Mouse (Mus musculus) kidney, embryonic 16.5 days (tissue): ENCODE measurements at regions not wholly inside any gene's neighbourhood (a gene's known extent, or its start where the extent isn't known, plus 50 kb on each side); places are given as distances from the start of the nearest gene placed in this dataset.

Source experiments
- ATAC-seq: fragments of 200-750 bp; cut with Nextera tagmentation; 2 replicates; pipeline ENCODE4 v1.8.0; 2017; ENCODE audit warnings: moderate TSS enrichment; ENCODE audit not compliant: low FRiP score, low TSS enrichment
- H3K27ac ChIP-seq: fragments of 300-500 bp; sonication (generic); 2 replicates; pipeline ENCODE4 v1.5.1; 2014; ENCODE audit warnings: low read length
- H3K27me3 ChIP-seq: fragments of 300-500 bp; sonication (generic); 2 replicates; pipeline ENCODE4 v1.6.1; 2014; ENCODE audit warnings: low read length, control low read depth, mixed read lengths; ENCODE audit not compliant: insufficient read depth
- H3K36me3 ChIP-seq: fragments of 300-500 bp; sonication (generic); 2 replicates; pipeline ENCODE4 v1.6.1; 2014; ENCODE audit warnings: low read length, control low read depth, mixed read lengths; ENCODE audit not compliant: insufficient read depth
- H3K4me1 ChIP-seq: fragments of 300-500 bp; sonication (generic); 2 replicates; pipeline ENCODE4 v1.6.1; 2014; ENCODE audit warnings: low read length, control low read depth, mixed read lengths; ENCODE audit not compliant: insufficient read depth
- H3K4me2 ChIP-seq: fragments of 300-500 bp; sonication (generic); replicated peaks from 2 replicates; pipeline ENCODE4 v1.6.1; 2014; ENCODE audit warnings: low read depth, low read length
- H3K4me3 ChIP-seq: fragments of 300-500 bp; sonication (generic); 2 replicates; pipeline ENCODE4 v1.5.1; 2014; ENCODE audit warnings: mild to moderate bottlenecking, low read length
- H3K9ac ChIP-seq: fragments of 300-500 bp; sonication (generic); replicated peaks from 2 replicates; pipeline ENCODE4 v1.6.1; 2014; ENCODE audit warnings: low read length
- H3K9me3 ChIP-seq: fragments of 300-500 bp; sonication (generic); 2 replicates; pipeline ENCODE4 v1.6.1; 2016; ENCODE audit warnings: low read length, control low read depth
- WGBS: fragments of 180-500 bp; shearing (Covaris S2); extraction: QIAGEN DNeasy Blood & Tissue Kit; methylation state at CpG from one replicate; pipeline ENCODE4 v1.1.7; 2014; 5-methylcytosine and 5-hydroxymethylcytosine counted together

DNA sequence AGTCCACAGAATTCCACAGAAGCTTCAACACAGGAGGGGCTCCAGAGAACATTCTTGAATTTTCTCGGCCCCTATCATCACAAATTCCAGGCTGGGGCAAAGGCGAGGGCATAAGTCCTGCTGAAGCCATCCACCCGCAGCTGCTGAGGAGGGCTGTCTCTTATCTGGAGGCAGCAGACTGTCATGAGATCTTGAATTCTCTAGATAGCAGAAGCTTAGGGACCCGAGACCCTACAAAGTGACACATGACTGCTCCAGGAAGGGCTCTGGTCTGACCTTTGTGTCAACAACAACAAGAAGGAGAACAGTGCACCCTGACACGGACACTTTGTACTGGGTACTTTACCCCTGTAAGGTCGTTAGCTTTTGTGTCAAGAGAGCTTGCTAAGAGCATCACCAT lies 57.2 kb downstream of the Lao1 start:
- no peak overlapping the region for H3K4me2 ChIP-seq
- 45% methylated on average over 6 of the region's 6 CpGs for WGBS
- no peak overlapping the region for H3K4me3 ChIP-seq
- H3K27me3 ChIP-seq, result no peaks in the 10 kb centered on the region
- H3K4me1 ChIP-seq, result peaks cover 23% of the 10 kb centered on the region
- H3K36me3 ChIP-seq, result no peaks in the 10 kb centered on the region
- H3K9me3 ChIP-seq, result no peaks in the 10 kb centered on the region
- no peak for ATAC-seq
- no peak overlapping the region for H3K9ac ChIP-seq
- no peak overlapping the region for H3K27ac ChIP-seq

DNA sequence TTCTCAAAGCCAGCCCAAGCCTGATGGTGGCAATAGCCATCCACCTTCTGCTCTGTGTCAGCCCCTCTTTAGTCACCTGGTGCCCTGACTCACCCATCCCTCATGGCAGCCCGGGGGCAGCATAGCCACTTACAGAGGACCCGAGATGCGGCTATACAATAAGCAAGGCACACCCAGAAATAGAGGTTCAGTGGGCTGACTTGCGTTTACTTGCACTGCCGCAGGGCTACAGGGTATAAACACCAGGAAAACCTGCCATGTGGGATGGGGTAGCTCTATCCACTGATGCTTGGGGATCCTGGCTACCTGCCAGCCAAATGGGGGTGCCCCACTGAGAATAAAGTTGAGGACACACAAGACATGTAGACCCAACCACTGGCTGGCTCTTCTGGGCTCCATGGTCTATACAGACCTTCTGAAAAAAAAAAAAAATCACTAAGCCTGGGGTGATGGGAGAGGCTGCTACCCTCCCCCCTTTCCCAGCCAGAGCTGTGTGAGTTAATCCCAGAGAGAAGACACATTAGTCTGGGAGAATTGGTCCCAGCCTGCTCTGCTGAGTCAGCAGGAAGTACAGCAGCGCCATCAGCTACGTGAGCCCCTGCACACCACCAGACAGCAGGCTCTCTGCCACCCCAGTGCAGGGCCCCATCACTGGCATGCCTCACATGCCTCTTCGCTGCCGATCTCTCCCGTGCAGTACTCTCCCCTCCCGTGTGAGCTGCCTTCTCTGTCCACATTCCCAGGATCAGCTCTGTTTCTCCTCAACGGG lies 57.8 kb downstream of the Lao1 start:
- H3K27me3 ChIP-seq, result no peaks in the 10 kb centered on the region
- WGBS, result 36% methylated on average over 12 of the region's 12 CpGs
- H3K36me3 ChIP-seq, result no peaks in the 10 kb centered on the region
- H3K4me1 ChIP-seq, result peaks cover 23% of the 10 kb centered on the region
- H3K27ac ChIP-seq, result peak overlapping the region; percentile 31; the same call in 1 of the 2 replicates
- no peak overlapping the region for H3K4me3 ChIP-seq
- no peak overlapping the region for H3K9ac ChIP-seq
- no peak overlapping the region for H3K4me2 ChIP-seq
- no peaks in the 10 kb centered on the region for H3K9me3 ChIP-seq
- peak; percentile 79 for ATAC-seq

DNA sequence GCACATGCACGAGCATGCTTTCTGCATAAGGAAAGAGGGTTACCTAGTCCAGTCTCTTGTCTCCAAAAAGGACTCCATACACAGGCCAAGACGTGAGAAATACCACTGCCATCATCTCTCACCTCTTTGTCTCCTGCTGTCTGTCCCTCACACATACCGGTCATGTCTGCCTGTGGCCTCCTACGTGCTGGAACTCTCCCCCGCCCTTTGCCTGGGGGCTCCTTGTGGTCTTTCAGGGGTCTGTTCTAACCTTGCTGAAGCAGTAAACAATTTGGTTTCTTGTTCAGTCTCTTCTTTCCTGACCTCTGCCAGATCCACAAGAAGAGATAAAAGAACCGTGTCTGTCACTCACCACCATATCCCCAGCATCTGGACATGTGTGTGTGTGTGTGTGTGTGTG lies 61.0 kb downstream of the Lao1 start:
- 56% methylated on average over 6 of the region's 6 CpGs for WGBS
- Histone ChIP-seq H3K4me3 (no peak overlapping the region), H3K9me3 (no peaks in the 10 kb centered on the region), H3K4me1 (peaks cover 34% of the 10 kb centered on the region), H3K36me3 (no peaks in the 10 kb centered on the region), H3K4me2 (no peak overlapping the region), H3K27ac (no peak overlapping the region), H3K27me3 (no peaks in the 10 kb centered on the region), H3K9ac (peak overlapping the region; percentile 36; the same call in 1 of the 2 replicates)
- ATAC-seq, result no peak

DNA sequence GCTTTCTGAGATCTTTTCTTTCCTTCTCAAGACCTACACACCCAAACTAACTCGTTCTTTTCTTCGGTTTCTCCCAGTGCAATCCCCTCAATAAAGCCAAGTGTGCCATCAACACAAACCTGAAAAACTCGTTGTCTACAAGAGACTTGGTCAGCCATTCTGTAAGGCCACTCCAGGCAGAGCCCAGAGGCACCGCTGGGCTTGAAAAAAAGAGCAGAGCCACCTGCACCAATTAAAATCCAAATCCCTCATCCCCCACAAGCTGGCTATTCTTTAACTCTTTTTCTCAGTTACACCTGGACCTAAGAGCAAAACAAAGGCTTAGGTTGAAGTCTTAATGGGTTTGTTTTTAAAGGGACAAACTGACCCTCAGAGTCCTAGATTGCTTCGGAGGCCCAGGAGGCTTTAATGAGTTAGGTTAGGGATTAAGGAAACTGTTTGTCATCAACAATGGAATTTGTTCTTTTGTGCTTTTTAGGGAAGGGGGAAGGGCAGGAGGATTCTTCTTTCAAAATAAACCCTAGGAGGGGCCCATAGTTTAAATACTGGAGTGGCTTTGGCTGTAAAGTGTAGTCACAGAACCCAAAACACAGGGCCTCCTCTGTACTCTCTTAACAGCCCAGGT lies 65.0 kb downstream of the Lao1 start:
- WGBS, result 21% methylated on average over 5 of the region's 5 CpGs
- Histone ChIP-seq H3K4me2 (no peak overlapping the region), H3K36me3 (no peaks in the 10 kb centered on the region), H3K4me1 (peaks cover 33% of the 10 kb centered on the region), H3K9ac (no peak overlapping the region), H3K27me3 (no peaks in the 10 kb centered on the region), H3K27ac (peak overlapping the region; percentile 83), H3K4me3 (no peak overlapping the region), H3K9me3 (no peaks in the 10 kb centered on the region)
- ATAC-seq, result 0 out of 2 replicates have a peak, but pooled peaks have one; percentile 27

DNA sequence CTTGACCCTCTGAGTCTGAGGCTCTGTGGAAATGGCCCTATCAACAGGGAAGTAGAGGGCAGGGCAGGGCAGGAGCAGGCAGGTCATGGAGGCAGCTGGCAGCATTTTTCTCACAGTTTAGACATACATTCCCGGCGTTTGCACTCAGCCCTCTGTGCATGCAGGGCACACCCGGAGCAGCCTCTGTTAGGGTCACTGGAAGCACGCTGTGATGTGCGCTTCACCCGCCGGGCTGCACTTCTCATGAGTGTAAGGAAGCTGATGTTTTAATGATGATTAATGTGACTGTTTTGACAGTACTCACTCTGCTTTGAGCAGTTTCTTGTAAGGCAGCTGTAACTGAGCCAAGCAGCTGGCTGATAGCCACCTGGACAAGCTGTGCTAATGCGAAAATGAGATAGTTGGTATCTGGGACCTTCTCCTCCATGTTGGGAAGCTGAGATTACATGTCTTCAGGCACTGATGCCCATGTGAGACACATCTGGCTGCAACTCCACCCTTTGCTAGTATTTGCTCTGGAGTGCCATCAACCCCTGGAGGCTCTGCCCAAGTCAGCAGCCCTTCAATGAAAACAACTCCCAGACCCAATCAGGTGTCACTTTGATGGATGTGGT lies 66.9 kb downstream of the Lao1 start:
- Histone ChIP-seq H3K9ac (no peak overlapping the region), H3K4me1 (peaks cover 24% of the 10 kb centered on the region; the same call in 1 of the 2 replicates), H3K9me3 (no peaks in the 10 kb centered on the region), H3K36me3 (no peaks in the 10 kb centered on the region), H3K27me3 (no peaks in the 10 kb centered on the region), H3K27ac (no peak overlapping the region), H3K4me2 (no peak overlapping the region), H3K4me3 (no peak overlapping the region)
- 0 out of 2 replicates have a peak, but pooled peaks have one; percentile 42 for ATAC-seq
- WGBS, result 14% methylated on average over 8 of the region's 8 CpGs

DNA sequence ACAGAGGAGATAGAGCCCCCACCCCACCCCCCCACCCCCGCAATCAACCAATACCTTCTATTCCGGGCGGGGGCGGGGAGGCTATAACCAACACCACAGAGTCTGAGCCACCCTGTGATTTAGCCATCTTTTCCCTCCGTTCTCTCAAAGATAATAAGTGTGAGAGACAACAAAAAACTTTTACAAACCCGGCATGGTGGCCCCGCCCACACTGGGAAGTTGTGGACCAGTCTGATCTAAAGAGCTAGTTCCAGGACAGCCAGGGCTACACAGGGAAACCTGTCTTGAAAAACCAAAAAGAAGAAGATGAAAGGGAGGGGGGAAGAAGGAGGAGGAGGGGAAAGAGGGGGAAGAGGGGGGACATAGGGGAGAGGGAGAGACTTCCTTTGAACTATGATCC lies 67.7 kb downstream of the Lao1 start:
- no peak for ATAC-seq
- Histone ChIP-seq H3K4me2 (no peak overlapping the region), H3K4me3 (no peak overlapping the region), H3K9me3 (no peaks in the 10 kb centered on the region), H3K27me3 (no peaks in the 10 kb centered on the region), H3K4me1 (peaks cover 24% of the 10 kb centered on the region; the same call in 1 of the 2 replicates), H3K9ac (no peak overlapping the region), H3K27ac (no peak overlapping the region), H3K36me3 (no peaks in the 10 kb centered on the region)
- WGBS, result 63% methylated on average over 7 of the region's 7 CpGs

DNA sequence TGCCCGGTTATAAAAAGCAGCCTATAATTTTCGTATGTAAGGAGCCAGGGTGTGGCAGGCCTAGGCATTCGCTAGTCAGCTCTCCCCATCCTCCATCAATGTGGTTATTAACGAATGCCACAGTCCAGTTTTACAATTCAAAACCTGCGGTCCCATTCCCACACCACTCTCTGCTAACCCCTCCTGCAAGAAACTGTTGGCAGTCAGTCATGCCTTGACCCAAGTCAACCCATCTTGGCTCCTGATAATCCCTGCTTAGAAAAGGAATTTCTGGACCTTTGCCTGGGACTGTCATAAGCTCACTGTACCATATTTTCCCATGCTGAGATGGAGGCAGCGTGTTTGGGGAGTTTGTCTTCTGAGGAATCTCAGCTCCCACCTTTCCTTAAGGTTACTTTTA lies 68.4 kb downstream of the Lao1 start:
- H3K4me1 ChIP-seq, result peaks cover 24% of the 10 kb centered on the region; the same call in 1 of the 2 replicates
- 88% methylated on average over 6 of the region's 6 CpGs for WGBS
- no peak overlapping the region for H3K27ac ChIP-seq
- H3K4me3 ChIP-seq, result no peak overlapping the region
- ATAC-seq, result no peak
- no peaks in the 10 kb centered on the region for H3K9me3 ChIP-seq
- H3K4me2 ChIP-seq, result no peak overlapping the region
- no peaks in the 10 kb centered on the region for H3K36me3 ChIP-seq
- H3K9ac ChIP-seq, result no peak overlapping the region
- no peaks in the 10 kb centered on the region for H3K27me3 ChIP-seq

DNA sequence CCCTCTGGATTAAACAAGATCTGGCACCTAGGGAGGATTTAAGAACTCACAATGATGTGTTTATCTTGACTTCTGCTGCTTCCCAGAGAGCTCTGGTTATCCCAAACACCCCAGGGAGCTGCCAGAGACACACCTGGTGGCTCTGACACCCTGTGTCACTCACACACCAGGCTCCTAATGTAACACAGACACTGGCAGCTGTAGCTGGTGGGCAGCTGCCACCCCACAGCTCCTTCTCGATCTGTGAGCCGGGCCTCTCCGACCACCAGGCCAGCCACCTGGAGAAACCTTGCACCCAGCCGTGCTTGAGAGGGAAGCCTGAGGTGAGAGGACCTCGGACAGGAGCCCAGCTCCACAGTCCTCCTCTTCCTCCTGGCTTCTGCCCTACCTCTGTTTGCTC lies 69.5 kb downstream of the Lao1 start:
- whole genome bisulfite sequencing, result 58% methylated on average over 5 of the region's 5 CpGs

DNA sequence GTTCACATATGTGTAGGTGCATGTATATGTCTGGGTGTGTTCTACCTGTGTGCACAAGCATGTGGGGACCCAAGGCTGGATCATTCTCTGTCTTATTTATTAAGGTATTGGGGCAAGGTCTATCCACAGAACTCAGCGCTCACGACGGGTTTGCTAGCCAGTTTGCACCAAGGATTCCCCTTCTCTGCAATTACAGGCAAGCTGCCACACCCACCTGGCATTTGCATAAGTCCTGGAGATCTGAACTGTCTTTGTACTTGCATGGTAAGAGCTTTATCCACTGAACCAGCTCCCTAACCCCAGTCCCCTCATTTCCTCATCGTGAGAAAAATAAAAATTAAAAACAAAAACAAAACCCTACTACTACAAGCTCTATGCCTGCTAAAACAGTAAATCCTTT lies 71.6 kb downstream of the Lao1 start:
- Histone ChIP-seq H3K27me3 (no peaks in the 10 kb centered on the region), H3K4me3 (no peak overlapping the region), H3K27ac (no peak overlapping the region), H3K4me2 (no peak overlapping the region), H3K9ac (no peak overlapping the region), H3K4me1 (peaks cover 12% of the 10 kb centered on the region; the same call in 1 of the 2 replicates), H3K9me3 (no peaks in the 10 kb centered on the region), H3K36me3 (no peaks in the 10 kb centered on the region)
- ATAC-seq, result no peak
- 55% methylated on average over 4 of the region's 4 CpGs for WGBS

More for the DNA sequence above, 69.5 kb downstream of the Lao1 start:
- Histone ChIP-seq H3K4me1 (peaks cover 18% of the 10 kb centered on the region; the same call in 1 of the 2 replicates), H3K9me3 (no peaks in the 10 kb centered on the region), H3K27ac (no peak overlapping the region), H3K4me2 (no peak overlapping the region), H3K4me3 (no peak overlapping the region), H3K27me3 (no peaks in the 10 kb centered on the region), H3K36me3 (no peaks in the 10 kb centered on the region), H3K9ac (no peak overlapping the region)
- ATAC-seq, result no peak

DNA sequence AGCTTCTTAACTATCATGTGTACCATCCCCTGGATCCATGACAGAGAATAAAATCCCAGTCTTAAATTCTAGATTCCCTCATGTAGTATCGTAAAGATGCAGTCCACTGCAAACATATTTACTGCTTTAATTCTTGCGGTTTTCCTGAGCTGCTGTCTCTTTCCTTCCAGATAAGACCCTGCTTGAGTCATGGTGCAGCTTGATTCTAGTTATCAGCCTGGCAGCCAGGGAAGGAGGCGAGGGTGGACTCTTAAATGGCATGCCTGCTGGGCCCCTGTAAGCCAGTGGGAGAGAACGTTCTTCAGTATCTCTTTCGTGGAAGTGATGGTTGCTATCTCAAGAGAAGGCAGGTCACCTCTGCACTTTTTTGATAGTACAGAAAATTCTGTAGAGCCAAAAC lies 71.9 kb upstream of the Slc2a1 start:
- no peaks in the 10 kb centered on the region for H3K36me3 ChIP-seq
- no peak overlapping the region for H3K4me3 ChIP-seq
- no peaks in the 10 kb centered on the region for H3K27me3 ChIP-seq
- H3K4me1 ChIP-seq, result no peaks in the 10 kb centered on the region
- H3K9ac ChIP-seq, result no peak overlapping the region
- WGBS, result 90% methylated on average over 5 of the region's 5 CpGs
- ATAC-seq, result no peak
- no peak overlapping the region for H3K27ac ChIP-seq
- no peaks in the 10 kb centered on the region for H3K9me3 ChIP-seq
- H3K4me2 ChIP-seq, result no peak overlapping the region
